Mouse (Mus musculus) left cerebral cortex, postnatal 25 days (tissue): Measurements from ENCODE around the gene Fam163a. TPM values are rescaled to one million over a fixed set of nuclear protein-coding genes. Genes with fewer than 3 reads are reported as not detected.

Source experiments
- DNase-seq, 2 experiments: peaks; one replicate each; pipeline ENCODE4 v3.0.0; 2022; ENCODE audit warnings: low spot score in 2 of 2, mixed read lengths in 1 of 2
- intact Hi-C: fragments of 180-260 bp; cut with DNase I; formaldehyde crosslinking; loops from one replicate; pipeline ENCODE4 v1.15.1; 2025
- total RNA-seq, 2 experiments: library from RNA; stranded (reverse); gene quantifications; 2 replicates each; pipeline ENCODE4 v1.2.3; 2021

Gene Fam163a
- total RNA-seq, 2 experiments from 2014 or later = 8.4 to 9.7 TPM

DNA sequence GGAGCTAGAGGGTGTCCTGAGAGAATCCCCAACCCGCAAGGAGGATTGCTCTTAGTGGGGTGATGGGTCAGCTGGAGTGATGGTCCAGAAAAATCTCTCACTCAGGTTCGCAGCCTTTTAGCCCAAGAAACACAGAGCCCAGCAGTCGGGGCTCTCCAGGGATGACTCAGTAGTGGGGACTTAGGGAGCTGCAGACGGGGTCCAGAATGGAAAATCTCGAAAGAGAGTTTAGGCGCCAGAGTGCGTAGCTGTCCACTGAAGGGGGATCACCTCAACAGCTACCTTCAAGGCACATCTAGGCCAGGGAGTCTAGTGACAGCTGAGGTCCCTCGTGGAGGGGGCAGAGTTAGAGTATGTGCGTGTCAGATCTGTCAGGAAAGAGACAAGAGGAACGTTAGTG, 338 bp upstream of the Fam163a start:
- intact Hi-C loops = no loop called here
- DNase-seq = no peak

GRCm38 (mm10) chr1:156203961-156204655, 718 bp downstream of the Fam163a start:
- intact Hi-C loops = no loop called here
- no peak for DNase-seq

DNA sequence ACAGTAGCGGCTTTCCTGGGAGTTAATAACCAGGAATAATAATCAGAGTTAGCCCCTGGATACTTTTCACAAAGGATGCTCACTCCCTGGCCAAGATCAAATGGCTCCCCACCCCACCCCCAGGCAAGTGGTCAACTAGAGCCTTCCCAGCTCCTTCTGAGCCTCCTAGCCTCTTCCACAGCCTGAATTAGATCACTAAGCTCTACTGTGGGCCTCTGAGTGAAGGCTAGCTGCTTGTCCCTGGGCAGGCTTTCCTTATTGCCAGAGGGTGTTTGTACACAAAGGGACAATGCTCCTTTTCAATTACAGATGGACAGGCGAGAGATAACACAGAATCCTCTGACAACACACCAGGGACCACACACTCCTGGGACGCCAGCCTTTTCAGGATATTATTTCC, 2.2 kb downstream of the Fam163a start:
- intact Hi-C loops = no loop called here
- DNase-seq = no peak

DNA sequence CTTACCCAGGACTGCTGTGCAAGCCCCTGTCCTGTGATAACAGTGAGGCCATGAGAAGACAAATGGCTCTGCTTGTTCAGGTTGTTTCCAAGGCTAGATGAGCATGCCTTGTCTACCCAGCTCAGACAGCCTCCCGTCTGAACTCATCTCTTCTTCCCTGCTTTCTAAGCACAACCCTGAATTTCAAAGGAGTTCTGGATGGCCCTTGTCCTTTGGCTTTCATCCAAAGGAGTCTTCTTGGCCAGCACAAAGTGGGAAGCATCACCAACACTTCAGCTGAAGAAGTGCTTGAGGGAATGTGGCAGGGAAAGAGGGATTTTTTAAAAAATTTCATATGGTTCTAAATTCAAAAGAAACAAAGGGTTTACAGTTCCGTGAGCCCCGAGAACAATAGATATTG, 3.8 kb downstream of the Fam163a start:
- DNase-seq = no peak
- intact Hi-C loops = no loop called here

DNA sequence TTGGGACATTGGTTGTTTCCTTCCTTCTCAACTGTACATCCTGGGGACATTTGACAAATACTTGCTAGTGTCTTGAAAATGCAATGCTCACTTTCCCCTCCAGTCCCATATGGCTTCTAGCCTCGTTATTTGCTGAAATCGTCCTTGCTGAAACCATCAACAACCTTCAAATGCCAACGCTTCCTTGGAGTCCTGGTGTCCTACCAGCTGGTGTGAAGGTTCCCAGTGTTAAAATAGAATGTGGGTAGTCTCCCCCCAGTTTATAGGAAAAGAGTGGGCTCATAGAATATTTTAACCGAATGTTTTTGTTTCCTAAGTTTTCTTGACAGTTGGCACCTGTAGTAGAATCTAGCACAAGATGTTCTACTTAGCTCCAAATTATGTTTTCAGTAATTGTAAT, 7.2 kb downstream of the Fam163a start:
- intact Hi-C loops = no loop called here
- peak; percentile 10 to 50 for DNase-seq

- intact Hi-C loops = no loop called here
- no peak for DNase-seq
Observed at GRCm38 (mm10) chr1:156193292-156193691, 11.5 kb downstream of the Fam163a start.

- DNase-seq = no peak
- intact Hi-C loops = no loop called here
Observed at GRCm38 (mm10) chr1:156192853-156193252, 12.0 kb downstream of the Fam163a start.

DNA sequence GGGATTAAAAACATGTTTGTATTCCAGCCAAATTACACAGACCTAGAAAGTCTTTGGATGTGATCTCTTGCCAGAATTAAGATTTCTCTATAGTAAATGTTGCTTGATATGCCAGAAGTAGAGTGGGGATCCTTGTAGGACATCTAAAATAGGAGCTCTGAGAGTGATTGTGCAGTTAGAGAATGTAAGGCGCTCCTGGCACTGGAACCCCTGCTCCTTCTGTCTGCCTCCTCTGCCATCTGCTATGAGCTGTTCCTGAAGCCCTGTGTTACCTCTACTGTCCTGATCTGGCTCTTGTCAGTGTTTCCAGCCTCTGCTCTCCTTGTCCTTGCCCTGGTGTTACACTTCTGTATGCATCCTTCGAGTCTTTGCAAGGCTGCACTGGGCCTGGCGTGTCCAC, 18.2 kb downstream of the Fam163a start:
- intact Hi-C loops = no loop called here
- peak in 1 of 2 experiments; percentile 67 for DNase-seq

DNA sequence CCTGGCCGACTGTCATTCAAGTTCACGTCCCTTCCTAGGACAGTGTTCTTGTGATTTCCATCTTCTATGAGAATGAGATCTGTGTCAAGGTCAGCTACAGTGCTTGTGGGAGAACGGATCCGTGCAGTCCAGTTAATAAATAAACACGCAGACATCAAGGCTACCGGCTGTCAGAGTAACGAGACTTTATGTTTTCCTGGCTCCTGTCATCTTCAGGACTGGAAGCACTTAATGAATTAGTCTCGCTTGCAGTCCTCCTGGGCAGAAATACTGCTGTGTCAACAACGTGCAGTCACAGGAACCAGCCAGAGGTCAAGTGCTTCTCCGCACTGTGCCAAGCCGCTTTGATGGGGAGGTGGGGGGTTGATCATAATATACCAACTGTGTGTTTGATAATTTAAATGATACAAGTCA, 20.7 kb downstream of the Fam163a start:
- DNase-seq = no peak
- intact Hi-C loops = no loop called here

DNA sequence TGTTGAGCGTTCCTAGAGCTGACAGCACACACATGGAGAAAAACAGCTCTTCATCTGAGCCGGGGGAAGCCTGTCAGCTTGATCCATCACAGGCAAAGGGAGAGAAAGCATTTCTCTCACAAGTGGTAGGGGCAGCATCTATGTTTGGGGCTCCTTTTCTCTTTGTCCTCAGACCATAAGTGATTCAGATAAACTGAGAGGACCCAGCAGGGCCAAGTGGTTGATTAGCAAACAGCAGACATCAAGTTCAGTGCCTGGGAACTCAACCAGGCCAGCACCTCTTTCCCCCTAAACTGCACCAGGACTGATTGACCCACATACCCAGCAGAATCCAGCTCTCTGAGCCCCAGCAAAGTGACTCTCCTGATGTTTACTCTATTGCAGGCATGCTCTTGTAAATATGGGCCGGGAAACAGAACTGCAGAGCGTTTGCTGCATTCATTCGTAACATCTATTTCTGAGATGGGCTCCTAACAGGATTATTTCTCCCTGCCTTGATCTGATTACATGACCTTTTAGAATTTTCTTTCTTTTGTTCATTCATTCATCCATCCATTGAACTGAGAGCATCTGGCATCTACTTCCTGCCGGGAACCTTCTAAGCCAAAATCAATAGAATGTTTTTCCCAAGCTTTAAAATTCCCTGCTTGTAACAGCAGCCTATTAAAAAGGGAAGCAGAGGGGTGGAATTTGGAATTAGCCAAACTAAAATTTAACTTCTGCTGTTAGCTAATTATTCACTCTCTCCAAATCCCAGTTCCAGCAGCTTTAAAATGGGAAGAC, 21.5 kb downstream of the Fam163a start:
- DNase-seq = peak in 1 of 2 experiments; percentile 22
- intact Hi-C loops = no loop called here

- peak; percentile 28 to 54 for DNase-seq
- intact Hi-C loops = no loop called here
Observed at GRCm38 (mm10) chr1:156179875-156180274, 25.0 kb downstream of the Fam163a start.

DNA sequence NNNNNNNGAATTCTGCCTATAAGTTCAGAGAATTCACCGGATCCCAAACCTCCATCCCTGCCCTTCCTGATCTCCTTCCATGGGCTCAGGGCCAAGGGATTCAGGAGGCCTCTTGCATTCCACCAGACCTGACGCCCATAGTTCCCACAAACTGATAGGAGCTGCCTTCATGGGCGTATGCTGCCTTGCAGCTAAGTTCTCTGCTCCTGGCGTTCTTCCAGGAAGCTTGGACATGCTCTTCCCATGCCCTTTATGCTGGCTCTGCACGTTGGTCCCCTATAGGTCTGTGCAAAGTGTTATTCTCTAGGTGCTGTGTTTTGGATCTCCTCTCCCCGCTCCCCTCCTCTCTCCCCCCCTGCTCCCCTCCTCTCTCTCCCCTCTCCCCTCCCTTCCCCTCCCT, 36.1 kb downstream of the Fam163a start:
- DNase-seq = no peak
- intact Hi-C loops = no loop called here

DNA sequence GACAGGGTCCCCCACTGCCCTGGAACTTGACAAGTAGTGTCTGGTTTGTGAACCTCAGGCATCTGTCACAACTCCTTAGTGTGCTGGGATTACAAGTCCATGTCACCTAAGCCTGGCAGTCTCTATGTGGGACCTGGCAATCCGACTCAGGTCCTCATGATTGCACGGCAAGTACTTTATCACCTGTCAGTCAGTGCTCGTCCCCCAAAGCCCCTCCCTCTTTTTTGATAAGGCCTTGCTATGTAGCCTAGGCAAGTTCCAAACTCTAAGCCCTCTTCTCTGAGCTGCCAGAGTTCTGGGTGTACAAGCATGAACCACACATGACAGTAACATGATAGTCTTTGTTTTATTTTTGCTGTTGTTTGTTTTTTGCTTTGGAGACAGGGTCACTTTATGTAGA, 88.1 kb downstream of the Fam163a start:
- no peak for DNase-seq
- intact Hi-C loops = no loop called here

GRCm38 (mm10) chr1:156113884-156114499, 90.8 kb downstream of the Fam163a start:
- no peak for DNase-seq
- intact Hi-C loops = no loop called here

GRCm38 (mm10) chr1:156112142-156112541, 92.7 kb downstream of the Fam163a start:
- intact Hi-C loops = no loop called here
- no peak for DNase-seq

- no peak for DNase-seq
- intact Hi-C loops = no loop called here
Observed at GRCm38 (mm10) chr1:156111728-156112127, 93.1 kb downstream of the Fam163a start.

DNA sequence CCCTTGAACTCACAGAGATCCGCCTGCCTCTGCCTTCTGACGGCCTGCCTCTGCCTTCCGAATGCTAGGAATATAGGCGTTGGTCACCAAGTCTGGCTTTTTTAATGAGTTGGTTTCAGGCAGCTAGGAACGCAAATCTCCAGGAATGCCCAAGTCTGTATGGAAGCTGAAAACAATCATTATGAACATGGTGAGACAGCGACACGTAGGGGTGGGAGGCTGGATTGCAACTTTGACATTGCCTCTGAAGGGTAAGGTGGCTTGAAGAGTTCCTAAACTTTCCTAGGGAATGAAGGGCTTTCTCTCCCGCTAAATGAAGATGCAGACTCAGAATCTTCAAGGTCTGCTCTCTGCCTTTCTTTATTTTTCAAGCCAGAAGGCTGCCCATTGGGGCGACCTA, 93.7 kb downstream of the Fam163a start:
- intact Hi-C loops = no loop called here

DNA sequence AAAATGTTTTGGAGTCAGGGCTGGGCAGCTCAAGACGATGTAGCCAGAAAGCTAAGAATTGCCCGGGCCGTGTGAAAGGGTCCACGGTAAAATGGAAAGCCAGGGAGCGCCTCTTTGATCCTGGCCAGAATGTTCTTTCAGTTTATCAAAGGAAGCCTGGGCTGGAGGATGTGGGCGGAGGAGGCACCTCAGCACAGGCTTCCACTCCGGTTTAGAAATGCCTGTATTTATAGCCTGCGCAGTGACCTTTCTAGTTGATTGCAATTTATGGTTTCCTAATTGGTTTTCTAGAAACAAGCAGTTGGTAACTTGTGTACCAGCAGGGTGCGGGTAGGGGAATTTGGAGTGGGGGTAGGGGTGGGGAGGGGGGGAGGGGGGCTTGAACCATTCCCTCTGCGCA, 96.4 kb downstream of the Fam163a start:
- intact Hi-C loops = no loop called here
- no peak for DNase-seq

More for the DNA sequence above, 93.7 kb downstream of the Fam163a start:
- DNase-seq = no peak

- intact Hi-C loops = no loop called here
Observed at GRCm38 (mm10) chr1:156107424-156107823, 97.4 kb downstream of the Fam163a start.

DNA sequence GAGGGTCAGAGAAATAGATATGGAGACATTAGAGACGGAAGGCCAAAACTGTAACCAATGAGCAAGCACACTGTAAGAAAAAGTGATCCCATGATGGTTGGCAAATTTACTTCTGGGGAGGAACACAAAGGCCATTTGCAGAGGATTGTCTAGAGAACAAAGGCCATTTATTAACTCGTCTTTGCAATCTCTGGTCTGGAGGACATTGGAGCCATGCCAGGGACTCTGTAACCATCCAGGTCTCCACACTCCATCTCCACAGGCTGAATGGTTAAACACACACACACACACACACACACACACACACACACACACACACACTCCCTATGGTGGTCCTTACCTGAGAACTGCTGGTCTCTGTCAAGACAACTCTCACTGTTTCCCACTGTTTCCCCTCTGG, 99.4 kb downstream of the Fam163a start:
- intact Hi-C loops = no loop called here
- DNase-seq = no peak

More at GRCm38 (mm10) chr1:156107424-156107823, 97.4 kb downstream of the Fam163a start:
- DNase-seq = no peak

DNA sequence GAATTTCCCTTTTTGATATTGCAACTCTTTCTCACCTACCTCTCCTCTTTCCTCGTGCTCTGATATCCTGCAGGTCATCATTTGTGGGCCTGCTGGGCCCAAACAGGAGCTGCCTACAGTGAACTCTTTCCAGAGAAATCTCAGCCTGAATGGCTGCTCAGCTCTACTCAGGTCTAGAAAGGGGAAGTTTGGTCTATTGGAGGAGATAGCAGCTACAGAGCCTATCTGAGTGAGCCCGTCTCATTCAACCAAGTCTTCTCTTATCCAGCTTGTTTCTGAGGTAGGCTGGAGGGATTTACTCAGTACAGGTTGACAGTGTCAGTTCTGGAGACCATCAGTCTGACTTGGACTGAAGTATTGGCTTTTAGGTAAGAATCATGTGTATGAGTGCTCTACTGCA, 101.1 kb downstream of the Fam163a start:
- DNase-seq = no peak
- intact Hi-C loops = no loop called here
